Mouse (Mus musculus): ENCODE measurements at regions not wholly inside any gene's neighbourhood (a gene's known extent, or its start where the extent isn't known, plus 50 kb on each side); places are given as distances from the start of the nearest gene placed in this dataset.
A peak's percentile ranks its signal among the peaks of the same experiment; 100 is the strongest.

DNA sequence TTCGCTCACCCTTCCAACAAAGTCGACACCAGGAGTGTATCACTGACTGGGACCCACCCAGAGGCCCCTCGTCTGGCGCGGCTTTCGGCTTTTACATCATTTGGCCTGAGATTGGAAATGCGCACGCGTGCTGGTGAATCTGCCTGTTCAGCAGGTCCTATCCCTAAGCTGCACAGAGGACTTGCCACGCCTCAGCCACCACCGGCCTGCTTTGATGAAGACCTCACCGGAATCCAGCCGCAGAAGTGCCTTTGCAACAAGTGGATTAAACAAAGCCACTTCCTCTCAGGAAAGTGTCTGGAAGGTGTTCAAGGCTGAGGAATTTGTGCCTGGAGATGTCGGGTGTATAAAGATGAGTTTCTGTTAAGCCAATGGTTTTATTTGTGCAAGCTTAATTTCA lies 143.3 kb upstream of the Zc3h12a start:
- DNase-seq (ENCODE audit: low spot score) = no peak

DNA sequence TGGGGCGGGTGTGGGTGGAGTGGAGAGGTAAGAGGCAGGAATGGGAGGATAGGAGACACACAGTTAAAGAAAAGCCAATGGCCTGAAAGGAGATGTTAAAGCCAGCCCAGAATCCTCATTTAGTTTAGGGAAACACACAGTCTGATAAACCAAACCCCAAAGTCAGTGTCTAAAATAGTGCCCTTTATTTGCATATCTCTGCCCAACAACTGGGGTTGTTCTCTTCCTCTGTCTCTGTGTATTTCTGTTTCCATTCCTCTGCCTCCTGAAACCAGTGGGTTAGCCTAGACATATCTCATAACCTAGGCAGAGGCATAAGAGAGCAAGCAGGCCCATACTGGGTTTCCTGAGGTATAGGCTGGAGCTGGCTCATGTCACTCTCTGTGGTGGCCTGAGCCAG lies 138.6 kb upstream of the Zc3h12a start:
- DNase-seq (ENCODE audit: low spot score) = no peak

DNA sequence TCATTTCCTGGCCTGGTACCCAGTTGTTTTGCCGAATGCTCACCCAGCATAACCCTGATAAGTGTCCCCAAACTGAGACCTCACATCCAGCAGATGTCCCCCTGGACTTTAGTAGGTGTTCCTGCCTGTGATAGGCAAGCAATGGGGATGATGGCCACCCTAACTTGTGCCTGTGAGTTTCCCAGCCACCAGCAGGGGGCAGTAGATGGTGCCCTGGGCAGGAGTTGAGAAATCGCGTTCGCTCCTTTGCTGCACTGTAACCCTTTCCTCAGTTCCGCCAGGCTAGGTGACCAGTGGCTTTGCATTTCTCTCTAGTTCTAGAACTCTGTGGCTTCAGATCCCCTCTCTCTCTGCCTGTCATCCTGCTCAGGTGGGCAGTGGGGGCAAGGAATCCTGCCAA lies 137.9 kb upstream of the Zc3h12a start:
- DNase-seq (ENCODE audit: low spot score) = peak; percentile 13

DNA sequence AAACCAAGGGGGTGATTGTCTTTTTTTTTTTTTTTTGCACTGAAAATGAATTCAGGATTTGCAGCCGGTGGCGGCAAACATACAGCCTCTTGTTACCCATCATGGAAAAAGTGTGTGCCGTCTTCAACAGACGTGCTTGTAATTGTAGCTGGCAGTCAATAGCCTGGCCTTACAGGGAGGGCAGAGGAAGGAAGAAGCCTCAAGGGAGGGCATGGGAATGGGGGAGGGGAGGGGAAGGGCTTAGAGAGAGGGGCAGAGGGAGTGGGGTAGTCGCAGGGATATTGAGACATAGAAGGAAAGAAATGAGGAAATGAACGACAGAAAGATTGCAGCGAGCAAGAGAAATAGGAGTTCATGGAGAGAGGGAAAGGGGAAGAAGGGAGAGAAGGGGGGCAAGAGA lies 137.4 kb upstream of the Zc3h12a start:
- DNase-seq (ENCODE audit: low spot score) = no peak

DNA sequence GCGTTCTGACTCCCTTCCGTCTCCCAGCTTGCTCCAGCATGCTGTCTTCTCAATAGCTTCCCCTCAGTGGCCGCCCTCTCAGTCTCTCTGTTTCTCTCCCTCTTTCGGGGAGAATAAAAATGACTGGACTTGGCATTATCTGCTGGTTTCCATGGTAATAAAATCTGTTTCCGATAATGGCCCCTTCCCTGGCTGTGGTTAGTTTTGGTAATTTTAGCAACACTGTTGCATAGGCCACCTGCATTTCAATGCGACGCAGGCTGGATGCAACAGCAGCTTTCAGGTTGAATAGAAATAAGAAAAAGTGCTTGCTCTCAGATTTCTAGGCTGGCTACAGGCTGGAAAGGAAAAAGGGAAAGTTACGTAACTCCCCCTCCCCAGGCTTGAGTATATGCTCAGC lies 133.9 kb upstream of the Zc3h12a start:
- DNase-seq (ENCODE audit: low spot score) = no peak

DNA sequence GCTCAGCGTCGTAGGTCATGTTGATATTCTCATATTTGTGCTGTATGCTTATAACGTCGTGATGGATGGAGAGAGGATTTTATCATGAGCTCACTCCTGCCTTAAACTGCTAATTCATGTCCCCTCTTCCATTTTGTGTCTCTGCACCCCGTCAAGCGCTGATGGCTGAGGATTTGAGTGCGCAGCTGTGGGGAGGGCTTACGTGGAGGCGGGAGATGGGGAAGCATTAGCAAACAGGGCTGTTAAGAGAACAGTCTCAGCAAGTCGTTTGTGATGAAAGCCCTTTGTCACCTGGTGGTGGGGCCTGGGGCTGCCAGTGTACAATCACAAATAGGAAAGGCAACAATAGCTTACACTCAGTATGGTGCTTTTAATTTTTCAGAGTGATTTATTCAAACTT lies 131.7 kb upstream of the Zc3h12a start:
- no peak for DNase-seq (ENCODE audit: low spot score)

DNA sequence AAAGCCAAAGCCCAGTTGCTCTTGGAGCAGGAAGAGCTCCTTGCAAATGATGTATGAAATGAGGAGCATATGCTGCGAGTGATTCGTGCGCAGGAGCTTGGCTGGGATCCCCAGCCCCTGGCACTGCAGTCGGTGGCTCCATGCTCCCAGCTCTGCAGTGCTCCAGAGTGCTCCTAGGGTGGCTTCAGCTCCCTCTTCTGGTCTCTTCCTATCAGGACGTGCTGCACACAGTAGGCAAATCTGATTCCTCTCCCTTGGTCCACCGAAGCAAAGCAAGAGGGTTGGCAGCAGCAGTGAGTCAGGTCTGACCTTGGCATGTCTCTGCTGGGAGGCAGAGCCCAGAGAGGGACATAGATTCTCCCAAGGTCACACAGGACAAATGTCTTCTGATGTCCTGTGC lies 130.3 kb upstream of the Zc3h12a start:
- no peak for DNase-seq (ENCODE audit: low spot score)

DNA sequence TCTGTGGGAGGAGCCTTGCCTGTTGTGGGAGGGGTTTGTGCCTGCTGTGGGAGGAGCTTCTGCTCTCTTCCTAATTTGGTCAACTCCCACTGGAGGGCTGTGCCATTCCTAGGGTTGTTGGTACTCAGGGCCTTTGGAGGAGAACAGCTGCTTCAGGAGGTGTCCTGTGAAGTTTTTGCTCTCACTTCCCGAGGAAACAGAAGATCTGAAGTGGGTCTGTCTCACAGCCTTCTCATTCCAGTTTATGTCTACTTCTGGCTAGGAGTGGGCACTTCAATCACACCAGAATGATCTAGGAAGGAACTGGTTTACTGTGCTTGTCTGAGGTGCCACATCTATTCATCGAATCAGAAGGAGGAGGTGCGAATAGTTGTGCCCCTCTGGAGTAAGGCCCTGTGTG lies 125.5 kb upstream of the Zc3h12a start:
- DNase-seq (ENCODE audit: low spot score) = no peak

DNA sequence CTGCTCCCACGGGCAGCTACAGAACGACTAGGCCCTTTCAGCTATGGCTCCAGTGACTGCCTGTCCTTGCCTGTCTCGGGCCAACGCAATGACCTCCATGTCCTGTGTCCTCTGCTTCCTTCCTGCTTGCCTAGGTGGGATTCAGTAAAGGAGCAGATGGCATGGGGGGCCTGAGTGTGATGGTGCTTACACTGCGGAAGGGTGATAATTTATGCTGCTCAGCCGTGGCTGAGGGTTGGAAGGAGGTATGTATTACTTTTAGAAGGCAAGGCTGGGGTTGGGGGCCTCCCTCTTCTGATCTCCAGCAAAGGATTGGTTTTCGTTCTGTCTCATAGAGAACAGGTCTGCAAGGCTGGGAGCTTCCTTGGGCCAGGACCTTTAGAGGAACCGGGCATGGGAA lies 124.6 kb upstream of the Zc3h12a start:
- DNase-seq (ENCODE audit: low spot score) = no peak

DNA sequence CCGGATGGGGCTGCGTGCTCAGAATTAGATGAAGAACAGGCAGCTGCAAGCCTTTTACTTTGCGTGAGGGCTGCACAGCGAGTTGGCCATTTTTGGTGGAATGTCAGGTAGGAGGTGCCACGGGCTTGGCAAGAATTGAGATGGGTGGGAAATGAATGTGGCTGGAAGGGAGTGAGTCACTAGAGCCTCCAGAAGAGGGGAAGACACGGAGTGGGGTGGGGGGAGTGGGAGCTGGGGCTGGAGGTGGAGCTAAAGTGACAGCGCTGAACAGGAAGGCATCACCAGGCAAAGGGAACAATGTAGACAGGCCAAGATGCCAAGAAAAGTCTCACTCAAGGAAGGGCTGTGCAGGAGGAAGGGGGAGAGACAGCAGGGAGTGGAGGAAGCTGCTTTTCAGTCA lies 121.4 kb upstream of the Zc3h12a start:
- no peak for DNase-seq (ENCODE audit: low spot score)

DNA sequence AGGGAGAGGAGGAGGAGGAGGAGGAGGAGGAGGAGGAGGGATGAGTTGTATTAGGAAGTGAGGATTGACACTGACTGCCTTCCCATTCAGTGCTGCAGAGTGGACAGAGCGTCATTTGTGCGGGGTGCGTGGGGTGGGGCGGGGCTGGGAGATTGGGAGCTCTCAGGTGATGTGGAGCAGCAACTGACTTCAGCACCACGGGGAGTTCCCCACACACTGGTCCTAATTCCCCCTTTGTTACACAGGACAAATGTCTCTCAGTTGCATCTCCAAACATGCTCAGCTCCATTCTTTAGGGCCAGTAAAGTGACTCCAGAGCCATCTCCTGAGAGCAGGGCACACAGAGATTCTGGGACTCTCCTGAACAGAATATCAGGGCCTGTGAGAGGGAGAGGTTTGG lies 118.5 kb upstream of the Zc3h12a start:
- DNase-seq (ENCODE audit: low spot score) = no peak

DNA sequence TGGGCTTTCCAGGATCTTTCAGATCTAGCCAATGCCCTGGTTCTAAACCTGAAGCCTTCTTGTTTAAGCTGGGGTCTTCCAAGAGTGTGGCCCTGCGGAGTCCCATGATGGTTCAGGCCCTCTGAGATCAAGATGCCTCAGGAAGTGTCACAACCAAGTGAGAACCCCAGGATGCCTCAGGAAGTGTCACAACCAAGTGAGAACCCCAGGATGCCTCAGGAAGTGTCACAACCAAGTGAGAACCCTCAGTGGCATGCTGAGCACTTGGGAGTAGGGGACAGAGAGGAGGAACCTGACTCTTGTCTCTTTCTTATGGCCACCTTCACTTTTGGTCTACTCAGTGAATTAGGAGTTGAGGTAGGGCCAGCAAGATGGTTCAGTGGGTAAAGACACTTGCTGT lies 114.9 kb upstream of the Zc3h12a start:
- no peak for DNase-seq (ENCODE audit: low spot score)

DNA sequence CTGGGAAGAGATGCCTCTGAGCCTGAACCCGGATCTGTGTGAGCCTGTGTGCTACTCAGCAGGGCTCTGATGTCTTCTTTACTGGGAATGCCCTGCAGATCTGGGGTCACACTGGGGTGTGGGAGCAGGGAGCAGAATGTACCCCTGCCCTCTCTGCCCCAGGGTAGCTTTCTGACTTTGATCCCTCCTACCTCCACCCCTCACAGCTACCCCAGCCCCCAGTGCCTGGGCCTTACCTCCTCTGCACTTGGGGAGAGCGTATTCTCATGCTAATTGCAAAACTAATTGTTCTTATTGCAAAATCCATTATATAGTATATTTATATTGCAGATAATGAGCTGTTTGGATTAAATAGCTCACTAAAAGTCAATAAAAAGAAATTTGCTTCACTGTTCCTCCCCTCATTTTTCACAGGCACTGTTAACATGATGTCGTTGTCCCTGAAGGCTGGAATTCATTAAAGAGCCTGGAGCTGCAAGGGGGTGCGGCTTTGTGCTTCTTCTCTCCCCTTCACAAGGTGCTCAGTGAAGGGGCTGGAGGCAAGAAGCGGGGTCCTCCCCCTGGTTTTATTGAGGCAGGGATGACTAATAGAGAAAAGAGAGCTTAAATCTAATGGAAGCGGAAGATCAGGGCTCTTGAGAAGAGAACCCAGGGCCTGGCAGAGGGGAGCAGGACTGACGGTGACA lies 114.1 kb upstream of the Zc3h12a start:
- DNase-seq (ENCODE audit: low spot score) = no peak

DNA sequence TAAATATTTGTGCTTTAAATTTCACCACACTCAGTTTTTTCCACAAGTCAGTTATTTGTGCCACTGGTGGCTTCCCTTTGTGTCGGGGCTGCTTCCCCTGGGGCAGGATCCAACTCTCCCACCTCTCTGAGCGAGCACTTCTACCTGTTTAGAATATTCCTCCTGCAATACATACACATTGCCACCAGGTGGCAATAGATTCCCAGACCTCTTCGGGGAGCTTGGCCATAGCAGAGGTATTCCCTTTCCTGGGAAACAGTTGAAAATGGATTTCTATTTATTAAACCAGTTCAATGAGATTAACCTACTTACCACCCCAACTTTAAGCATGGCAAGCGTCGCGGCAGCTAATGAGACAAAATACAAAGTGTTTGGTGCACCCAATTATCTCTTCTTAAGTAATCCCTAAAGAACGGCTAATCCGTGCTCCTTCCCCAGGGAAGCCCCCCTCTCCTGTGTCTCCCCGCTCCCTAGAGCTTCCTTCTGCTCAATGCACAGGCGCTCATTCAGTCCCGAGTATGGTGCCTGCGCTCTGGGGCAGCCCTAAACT lies 104.1 kb upstream of the Zc3h12a start:
- no peak for DNase-seq (ENCODE audit: low spot score)

DNA sequence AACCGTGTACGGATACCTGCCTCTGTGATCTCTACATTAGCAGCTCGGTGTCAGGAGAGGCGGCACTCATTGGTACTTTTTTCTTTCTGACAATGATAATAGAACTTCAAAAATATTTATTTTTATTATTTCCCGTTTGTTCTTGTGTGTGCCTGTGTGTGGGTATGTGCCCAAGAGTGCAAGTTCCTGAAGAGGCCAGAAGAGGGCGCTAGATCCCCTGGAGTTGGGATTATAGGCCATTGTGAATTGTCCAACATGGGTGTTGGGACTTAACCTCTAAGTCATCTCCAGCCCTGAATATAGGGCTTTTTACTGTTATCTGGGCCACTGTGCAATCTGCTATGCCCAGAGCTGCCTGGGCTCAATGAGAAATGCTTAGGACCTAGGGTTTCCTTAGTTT lies 99.6 kb upstream of the Zc3h12a start:
- DNase-seq (ENCODE audit: low spot score) = no peak

DNA sequence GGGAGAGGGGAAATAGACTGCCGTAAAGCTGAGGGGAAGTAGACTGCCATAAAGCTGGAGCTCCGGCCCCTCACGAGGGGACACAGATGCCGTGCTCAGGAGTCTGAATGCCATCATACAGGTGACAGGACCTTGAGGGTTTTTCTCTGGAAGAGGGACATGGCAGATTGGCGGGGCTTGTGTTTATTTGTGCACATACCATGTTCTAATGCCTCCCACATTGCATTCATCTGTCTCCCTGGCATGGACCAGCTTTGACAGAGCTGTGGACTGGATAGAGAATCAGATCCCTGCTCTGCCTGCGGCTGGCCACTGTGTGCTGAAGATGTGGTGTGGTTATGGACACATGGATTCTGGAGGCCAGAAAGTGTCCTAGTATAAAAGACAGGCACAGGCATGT lies 95.3 kb upstream of the Zc3h12a start:
- no peak for DNase-seq (ENCODE audit: low spot score)

DNA sequence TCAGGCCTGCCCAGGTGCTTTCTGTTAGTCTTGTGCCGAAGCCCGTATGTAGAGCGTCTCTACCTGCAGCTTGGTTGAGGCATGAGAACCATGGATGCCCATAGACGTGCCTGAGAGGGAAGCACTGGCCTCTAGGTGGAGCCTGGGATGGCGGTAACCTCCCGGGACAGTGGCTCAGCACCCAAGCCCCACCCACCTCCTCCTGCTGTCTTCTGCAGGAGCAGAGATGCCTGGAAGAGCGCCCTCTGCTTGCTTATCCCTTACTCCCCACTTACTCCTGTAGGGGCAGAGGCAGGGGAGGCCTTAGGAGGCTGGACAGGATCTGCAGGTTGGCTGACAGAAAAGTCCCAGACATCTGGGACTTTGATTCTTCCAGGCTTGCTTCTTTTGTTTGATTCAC lies 92.7 kb upstream of the Zc3h12a start:
- no peak for DNase-seq (ENCODE audit: low spot score)

DNA sequence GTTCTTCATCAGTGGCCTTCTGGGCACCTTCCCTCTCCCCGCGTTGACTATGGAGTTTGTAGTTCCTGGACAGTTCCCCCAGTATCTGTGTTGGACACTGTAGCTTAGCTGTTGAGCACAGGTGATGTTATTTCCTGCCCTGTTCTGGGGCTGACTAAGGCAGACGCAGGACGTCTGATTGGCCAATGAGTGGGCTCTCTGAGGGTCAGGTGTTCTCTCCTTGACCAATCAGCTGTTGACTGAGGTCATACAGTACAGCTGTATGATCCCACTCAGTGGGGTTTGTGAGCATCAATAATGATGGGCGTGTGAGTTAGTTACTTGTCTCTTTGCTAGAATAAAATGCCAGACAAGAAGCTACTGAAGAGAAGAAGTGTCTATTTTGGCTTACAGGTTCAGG lies 91.6 kb upstream of the Zc3h12a start:
- no peak for DNase-seq (ENCODE audit: low spot score)

DNA sequence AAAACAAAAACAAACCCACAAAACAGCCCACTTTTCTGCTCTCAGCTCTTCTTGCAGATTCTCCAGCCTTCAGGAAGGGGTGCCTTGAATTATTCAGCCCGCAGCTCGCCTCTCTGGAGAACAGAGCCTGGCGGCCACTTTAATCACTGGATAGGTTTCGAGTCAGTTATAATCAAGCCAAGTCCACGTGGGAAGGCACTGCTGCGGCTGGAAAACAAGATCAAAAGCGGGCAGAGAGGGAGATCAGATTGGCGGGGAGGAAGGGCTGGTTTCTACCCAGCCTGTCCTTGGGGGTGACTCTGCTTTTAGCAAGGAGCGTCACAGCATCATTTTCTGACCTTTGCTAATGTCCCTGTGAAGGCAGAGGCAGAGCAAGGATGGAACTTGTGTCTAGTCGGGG lies 86.7 kb upstream of the Zc3h12a start:
- no peak for DNase-seq (ENCODE audit: low spot score)

DNA sequence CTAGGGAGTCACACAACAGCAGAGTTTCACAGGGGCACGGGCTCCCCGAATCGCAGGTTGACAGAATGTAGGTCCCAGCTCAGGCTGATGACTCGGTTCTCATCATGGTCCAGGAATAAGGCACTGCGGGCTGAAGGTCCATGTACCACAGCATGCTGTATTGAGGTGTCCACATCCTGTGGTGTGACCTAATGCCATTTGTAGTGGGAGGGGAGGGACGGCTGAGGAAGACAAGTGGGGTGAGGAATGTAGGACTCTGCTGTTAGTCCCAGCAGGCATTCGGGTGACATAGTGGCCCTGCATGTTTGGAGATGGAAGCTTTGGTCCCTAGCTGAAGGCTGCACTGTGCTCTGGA lies 84.5 kb upstream of the Zc3h12a start:
- no peak for DNase-seq (ENCODE audit: low spot score)

DNA sequence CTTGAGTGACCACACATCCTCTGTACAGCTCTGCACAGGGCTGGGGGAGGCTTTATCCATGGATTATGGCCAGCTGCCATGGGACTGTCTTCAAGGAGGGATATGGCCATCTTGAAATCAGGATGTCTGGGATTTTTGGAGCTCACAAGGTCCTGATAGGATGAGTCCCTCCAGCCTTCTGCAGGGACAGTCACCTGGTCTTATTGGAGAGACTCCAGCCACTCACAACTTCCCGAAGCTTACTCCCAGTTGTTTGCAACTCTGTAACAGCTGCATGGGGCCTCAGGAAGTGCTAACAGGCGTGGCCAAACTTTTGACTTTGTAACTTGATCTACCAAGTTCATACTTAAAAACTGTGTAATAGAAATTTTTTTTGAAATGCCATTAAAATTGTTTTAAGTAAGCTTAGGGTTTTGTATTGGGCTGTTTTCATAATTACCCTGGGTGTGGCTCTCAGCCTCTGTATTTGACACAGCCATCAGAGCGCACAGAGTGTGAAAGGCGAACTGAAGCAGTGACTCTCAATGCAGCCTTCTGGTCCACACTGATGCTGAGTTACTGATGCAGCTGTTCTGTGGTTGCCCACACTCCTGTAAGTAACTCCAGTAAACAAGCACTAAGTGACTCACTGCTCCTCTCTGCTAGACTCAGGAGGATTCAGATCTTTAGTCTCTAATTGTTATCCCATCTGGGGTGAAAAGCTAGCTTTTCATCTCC lies 84.0 kb upstream of the Zc3h12a start:
- no peak for DNase-seq (ENCODE audit: low spot score)

DNA sequence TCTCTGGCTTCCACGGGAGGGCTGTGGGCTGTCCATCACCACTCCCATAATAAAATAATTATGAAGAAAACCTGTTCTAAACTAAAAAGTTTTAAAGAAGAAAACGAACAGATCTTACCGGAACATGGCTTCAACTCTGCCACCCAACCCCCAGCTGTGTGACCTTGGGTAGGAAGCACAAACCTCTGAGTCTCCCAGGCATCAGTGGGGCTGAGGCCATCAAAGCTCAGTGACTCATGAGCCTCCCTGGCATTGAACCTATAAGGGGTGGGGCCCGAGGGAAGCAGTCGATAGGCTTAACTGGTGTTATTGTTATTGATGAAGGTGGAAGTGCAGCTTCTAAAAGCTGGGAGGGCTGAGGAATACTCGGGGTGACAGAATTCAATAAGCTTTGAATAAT lies 83.1 kb upstream of the Zc3h12a start:
- DNase-seq (ENCODE audit: low spot score) = no peak

DNA sequence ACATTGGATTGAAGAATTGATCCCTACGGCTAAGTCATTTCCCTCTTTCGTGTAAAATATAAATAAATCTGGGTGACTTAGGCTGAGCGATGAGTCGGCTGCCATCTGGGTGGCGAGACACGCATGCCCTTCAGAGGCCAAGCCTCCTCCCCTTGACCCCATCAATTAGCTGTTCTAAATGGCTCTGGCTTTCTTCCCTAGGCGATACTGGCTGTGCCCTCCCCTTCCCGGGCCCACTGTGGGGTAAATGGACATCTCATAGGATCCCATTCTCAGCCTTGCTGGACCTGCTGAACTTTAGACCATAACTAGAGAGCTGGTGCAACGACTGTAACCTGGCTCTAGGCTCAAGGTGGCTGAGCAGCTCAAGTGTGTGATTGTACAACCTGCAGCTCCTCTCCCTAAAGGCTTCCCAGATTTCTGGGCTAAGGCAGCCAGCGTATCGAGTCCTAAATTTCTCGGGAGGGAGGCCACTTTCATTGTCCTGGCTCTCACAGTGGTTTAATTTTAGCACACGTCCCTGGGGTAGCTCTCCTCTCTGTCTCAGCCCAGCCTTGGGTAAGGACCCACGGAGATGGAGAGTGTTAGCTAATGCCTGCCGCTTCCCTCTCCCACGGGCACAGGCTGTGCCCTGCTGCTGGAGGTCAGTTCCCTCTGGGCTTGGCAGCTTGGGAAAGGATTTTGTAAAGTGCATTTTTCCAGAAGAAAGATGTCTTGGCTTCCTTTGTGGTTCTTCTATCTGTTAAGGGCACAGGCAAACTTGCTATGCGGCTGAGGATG lies 80.7 kb upstream of the Zc3h12a start:
- no peak for DNase-seq (ENCODE audit: low spot score)
